Mouse (Mus musculus): ENCODE results near the gene Grap.

The Grap gene

DNA sequence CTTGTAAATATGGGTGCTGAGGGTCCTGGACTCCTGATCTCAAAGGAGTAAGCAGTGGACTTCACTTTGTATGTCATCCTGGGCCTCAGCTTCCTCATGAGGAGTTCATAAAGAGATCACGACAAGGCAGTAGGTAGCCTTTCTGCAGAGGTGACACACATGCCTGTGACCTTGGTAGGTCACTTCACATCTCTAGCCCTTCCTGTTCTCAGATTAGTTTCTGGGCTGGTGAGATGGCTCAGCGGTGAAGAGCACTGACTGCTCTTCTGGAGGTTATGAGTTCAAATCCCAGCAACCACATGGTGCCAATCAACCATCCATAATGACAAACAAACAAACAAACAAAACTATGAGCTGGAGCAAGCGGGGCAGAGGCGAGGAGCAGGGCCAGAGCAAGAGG is 24.6 kb downstream of the Grap start:
- in situ Hi-C loops (cut with MboI, MseI): no loop called here

DNA sequence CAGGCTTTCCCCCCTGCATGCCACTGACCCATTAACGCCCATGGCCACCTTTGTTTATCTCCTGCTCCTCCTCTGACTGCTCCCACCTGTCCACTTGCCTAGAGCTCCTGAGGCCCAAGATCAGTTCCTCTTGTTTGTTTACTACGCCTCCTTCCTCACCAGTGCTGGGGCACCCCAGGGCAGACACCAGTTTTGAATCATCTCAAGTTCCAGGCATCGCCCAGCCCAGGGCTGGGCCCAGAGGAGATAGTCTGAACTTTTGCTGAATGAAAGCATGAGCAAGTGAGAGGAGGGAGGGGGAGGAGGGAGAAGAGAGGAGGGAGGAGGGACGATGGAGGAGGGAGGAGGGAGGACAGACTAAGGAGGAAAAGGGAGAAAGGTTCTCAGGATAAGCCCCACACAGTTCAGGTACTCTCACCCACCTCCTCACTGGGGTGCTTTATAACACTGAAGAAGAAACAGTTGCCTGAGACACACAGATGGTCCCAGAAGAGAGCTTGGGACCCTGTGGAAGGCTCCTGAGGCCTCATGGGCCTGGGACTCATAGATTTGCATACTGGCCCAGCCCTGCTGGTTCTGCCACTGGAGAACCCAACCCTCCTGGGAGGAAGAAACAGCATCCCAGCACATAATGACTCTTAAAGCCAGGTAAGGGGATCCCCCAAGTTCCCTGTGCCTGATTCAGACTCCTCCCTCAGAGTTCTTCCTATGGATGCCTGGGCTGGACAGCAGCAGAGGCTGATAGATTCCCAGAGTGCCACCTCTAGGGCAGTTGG is 26.2 kb downstream of the Grap start:
- in situ Hi-C loops (cut with MboI, MseI): no loop called here

DNA sequence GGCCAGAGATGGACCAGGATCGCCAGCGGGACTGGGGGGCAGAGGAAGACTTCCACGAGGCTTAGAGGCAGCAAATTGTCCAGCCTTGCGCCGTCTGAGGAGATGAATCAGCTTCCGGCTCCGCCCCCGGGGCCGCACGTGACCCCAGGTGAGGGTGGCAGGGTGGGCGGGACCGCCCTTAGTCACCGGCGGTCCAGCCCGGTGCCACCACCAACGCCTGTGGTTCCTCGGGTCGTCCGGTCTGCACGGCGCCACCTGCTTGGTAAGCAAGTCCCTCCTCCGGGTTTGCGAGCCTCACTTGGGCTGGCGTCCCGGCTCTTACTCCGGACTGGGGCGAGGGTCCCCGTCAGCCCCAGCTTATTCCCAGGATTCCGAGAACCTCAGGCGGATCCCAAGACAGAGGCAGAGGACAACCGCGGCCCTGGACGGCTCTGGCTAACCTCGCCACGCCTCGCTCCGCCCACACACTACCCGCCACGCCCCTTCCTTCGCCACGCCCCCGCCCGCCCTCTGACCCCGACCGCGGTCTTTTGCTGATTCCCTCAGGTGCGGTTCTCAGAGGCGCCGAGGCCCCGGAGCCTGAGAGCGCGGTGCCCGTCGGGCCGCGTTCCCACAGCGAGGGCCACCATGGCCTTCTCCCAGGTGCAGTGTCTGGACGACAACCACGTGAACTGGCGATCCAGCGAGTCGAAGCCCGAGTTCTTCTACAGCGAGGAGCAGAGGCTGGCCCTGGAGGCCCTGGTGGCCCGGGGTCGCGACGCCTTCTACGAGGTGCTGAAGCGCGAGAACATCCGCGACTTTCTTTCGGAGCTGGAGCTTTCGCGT is 31.1 kb downstream of the Grap start, which contains the start of gene Fam83g:
Gene Fam83g, plus strand, starts transcription at position 185 of the 825 bp plus-strand sequence.
- in situ Hi-C loops (cut with MboI, MseI): no loop called here

DNA sequence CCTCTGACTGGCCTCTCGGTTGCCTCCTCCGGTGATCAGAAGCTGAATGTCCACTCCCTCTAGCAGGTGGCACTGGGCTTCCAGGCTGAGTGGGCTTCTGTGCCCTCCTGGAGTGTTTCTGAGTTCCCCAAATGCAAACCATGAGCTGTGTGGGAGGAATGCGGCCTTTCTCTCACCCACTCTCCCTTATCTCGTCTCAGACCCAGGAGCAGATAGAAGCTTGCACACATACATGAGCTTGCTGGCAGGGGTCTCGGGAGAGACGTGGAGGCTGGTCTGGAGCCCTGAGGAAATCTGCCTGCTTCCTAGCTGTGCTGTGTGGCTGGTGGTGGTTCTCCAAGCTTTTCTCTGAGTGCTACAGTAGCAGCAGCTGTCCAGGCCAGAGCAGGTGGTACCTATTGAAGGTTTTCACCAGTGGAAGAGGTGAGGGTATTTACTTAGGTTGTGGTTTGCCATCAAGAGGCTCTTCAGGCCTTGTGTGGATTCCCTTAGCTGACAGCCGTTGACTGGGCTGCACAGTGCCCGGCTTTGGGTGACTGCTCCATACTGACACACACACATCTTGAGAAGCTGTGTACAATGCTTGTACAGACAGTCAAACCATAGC is 32.2 kb downstream of the Grap start:
- in situ Hi-C loops (cut with MboI, MseI): no loop called here

DNA sequence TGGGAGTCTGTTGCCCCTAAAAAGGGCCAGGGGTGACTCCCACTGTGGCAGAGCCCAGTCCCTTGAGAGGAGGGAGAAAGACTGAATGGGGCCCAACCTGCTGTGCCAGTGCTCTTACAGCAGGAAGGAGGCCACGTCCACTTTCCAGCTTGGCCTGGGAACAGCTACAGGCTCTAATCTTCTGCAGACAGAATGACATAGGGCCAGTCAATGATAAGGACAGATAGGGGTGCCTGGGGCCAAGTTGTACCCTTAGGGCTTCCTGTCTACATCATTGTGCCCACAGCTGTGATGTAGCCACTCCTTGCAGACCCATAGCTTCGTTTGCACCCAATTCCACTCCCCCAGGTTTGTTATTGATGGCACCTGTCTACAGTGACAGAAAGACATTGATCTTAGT is 33.1 kb downstream of the Grap start:
- in situ Hi-C loops (cut with MboI, MseI): no loop called here

DNA sequence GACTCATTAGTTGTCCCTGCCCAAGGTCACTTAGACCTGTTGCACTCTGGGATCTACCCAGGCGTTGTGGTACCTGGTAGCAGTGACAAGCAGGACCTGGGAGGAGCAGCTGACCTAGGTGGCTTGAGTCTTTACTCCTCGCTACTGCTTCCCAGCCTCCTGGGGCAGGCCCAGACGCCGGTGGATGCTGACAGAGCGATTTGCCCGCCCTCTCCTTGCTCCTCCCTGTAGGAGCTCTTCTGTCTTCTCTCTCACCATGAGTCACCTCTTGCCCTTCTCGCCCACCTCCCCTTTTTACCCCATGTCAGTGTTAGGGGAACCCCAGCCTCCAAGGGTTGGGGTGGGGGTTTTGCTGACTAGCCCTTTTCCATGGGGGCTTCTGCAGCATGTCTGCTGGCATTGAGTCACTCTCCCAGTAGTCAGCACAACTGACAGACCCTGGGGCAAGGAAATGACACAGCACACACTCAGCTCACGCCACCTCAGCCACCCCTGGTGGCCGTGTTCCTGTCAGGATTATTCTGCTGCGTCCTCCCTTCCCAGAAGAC is 33.9 kb downstream of the Grap start:
- in situ Hi-C loops (cut with MboI, MseI): no loop called here

DNA sequence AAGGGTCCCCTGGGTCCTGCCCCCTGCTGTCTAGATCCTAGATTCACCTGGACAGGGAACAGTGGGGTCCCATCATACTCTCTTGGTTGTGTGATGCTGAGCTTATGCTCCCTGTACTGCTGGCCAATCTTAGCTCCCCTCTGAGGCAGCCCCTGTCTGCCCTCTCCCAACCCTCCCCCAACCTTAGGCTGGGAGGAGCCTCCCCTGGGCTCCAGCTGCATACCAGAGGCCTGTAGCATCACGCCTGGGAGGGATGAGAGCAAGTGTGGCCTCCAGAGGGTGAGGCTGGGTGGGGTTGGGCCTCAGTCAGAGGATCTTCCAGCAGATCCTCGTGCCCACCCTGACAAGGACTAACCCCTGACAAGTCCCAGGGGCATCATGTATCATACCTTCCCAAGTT is 34.5 kb downstream of the Grap start:
- in situ Hi-C loops (cut with MboI, MseI): no loop called here

DNA sequence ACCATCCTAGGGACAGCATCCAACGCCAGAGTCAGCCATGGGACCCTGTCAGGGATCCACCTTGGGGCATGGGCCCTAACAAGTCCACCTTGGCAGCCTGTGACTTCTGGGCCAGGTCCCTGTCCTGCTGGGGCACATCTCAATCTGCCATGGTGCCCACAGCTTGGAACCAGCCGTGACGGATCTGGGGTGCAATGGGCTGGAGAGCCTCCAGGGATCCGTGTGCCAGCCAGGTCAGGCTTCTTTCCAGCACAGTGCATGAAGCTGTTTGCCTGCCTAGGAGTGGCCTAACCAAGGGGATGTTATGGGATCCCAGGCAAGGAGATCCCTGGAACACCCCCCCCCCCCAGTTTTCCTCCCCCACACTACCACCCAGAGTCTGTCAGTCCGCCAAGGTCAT is 39.9 kb downstream of the Grap start:
- in situ Hi-C loops (cut with MboI, MseI): no loop called here

DNA sequence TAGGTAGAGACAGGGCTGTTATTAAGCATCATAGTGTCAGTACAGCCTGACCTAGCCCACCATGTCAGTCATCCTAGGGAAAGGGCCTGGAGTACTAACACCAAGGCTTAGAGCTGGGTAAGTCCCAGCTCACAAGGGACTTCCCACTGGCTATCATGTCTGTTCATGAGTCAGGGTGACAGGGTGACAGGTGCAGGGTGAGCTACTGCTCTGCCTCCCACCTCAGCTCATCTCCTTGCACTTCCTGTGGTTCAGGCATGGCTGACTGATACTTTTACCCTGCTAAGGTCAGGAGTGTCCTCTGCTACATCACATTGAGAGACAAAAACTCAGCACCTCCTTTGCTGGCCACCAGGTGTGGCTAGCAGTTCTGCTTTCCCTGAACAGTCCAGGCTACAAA is 45.8 kb downstream of the Grap start:
- in situ Hi-C loops (cut with MboI, MseI): no loop called here

DNA sequence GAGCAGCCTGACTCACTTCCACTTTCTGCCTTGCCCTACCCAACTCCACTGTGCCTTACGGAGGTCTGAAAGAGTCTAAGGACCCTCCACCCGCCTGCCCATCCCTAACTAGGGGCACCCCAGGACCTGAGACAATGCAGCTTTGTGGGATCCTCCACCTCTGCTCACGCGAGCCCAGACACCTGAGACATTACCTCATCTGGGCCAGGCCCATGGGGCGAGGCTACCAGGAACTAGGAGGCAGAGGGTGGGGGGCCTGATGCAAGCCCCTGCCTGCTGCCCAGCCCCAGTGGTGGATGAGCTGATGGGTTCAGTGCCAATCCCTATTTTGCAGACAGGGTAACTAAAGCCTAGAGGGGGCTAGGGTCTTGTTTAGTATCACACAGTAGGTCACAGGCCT is 46.4 kb downstream of the Grap start:
- in situ Hi-C loops (cut with MboI, MseI): no loop called here

DNA sequence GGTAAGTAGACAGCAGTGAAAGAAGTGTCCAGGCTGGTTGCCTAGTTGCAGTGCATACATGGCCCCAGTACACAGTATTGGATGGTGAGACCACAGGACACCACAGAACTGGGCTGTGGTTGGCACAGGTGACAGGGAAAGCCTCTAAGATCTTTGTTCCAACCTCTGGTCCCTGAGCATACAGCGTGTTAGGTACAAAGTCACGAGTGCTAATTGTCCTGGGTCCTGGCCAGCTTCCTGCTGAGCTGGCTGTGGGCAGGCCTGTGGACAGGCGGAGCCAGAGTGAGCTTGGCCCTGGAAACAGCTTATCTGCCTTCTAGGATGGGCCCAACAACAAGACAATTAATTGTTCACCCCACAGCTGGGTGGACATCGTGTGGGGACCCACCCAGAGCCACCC is 46.9 kb downstream of the Grap start:
- in situ Hi-C loops (cut with MboI, MseI): no loop called here

DNA sequence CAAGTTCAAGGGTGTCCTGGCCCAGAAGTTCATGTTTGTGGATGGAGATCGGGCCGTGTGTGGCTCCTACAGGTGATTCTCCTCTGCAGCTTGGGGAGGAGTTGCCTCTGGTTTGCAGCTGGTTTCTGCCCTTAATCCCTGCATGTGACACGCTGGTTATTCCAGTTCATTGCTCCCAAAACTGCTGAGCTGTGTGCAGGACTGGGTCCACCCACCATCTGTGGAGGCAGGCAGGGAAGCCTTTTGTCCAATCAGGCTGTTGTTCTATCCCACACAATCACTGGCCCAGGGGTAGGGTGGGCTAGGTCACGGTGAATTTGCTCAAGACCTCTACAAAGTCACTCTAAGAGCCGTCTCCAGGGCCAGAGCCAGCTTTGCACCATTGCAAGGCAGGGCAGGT is 48.6 kb downstream of the Grap start:
- in situ Hi-C loops (cut with MboI, MseI): no loop called here

DNA sequence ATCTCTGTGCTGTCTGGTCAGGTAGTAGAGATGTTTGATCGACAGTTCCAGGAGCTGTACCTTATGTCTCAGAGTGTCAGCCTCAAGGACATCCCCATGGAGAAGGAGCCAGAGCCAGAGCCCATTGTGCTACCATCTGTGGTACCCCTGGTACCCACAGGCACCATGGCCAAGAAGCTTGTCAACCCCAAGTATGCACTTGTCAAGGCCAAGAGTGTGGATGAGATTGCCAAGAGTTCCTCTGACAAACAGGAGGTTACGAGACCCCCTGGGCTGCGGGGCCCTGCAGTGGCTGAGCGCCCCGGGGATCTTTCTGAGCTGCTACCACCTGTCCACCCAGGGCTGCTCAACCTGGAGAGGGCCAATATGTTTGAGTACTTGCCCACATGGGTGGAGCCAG is 49.4 kb downstream of the Grap start:
- in situ Hi-C loops (cut with MboI, MseI): no loop called here

DNA sequence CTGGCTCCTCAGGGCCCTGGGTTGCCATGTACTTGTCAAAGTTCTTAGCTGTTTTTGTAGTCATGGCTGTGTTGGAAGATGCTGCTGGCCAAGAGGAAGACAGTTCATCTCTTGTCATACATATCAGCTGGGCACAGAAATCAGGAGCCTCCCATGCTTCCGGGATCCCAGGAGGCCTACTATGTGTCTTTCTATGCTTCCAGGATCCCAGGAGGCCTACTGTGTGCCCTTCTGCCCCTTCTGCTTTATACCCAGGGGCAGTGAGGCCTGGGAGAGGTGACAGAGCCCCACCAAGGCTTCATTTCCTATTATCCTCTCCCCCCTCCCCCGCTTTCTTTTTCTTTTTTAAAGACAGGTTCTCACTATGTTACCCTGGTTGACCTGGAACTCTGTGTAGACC is 52.5 kb downstream of the Grap start:
- in situ Hi-C loops (cut with MboI, MseI): no loop called here

DNA sequence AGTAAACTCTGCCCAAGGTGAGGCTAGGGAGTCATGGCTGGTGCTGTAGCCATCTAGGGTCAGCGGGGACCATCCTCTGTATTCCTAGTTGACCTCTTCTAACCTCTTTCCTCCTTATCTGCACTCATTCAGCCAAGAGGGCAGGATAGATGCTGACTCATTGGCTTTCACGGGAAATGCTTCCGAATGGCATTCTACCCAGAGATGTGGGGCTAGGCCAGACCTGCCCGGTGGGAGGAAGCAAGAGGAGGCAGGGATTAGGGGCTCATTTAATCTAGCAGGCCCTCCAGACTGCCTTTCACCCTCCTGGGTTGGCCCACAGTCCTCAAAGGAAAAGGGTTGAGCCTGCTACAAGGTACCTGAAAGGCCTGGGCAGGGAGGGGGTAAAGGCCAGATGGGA is 53.2 kb downstream of the Grap start:
- in situ Hi-C loops (cut with MboI, MseI): no loop called here

DNA sequence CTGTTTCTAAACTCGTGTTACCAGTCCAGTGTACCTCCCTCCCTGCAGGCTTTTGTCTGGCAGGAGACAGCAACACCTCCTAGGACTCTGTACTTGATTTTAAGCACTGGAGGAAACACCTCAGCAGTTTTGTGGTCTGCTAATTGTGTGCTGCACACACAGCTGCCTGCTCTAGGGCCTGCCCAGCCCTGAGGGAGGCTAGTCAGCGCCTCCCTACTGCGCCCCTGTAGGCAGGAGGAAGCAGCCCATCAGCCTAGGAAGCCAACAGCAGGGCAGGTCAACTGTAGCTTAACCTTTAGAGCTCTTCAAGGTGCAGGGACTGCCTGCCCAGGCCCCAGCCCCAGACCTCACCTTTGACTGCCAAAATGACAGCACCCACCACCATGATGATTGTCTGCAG is 55.9 kb downstream of the Grap start:
- in situ Hi-C loops (cut with MboI, MseI): no loop called here

DNA sequence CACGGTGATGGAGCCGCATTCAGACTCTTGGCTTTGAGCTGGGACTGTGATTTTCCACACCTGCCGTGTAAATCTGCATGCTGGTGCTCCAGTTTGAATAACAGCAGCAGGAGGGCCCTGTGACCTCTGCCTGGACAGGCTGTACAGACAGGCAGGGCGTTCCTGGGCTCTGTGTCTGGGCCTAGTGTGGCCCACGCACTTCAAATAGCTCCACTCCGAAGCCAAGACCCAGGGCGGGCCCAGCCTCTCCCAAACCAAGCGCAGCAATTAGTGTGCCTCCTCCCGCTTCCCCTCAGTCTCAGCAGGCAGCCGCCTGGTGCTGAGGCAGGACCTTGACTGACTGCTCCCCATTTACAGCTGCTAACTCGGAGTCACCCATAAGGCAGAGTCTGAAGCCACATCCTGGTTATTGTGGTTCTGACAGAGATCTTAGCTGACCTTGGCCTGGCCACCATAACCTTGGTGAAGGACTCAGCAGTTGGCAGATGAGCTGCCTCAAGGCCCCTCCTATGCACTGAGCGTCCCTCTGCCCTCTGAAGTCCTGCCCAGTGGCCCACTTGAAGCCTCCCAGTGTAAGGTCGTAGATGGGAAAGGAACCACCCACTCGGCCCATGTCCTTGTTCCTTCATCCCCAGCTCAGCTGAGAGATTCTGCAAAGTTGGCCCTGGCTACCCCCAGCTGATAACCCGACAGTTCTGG is 60.2 kb downstream of the Grap start:
- in situ Hi-C loops (cut with MboI, MseI): no loop called here

DNA sequence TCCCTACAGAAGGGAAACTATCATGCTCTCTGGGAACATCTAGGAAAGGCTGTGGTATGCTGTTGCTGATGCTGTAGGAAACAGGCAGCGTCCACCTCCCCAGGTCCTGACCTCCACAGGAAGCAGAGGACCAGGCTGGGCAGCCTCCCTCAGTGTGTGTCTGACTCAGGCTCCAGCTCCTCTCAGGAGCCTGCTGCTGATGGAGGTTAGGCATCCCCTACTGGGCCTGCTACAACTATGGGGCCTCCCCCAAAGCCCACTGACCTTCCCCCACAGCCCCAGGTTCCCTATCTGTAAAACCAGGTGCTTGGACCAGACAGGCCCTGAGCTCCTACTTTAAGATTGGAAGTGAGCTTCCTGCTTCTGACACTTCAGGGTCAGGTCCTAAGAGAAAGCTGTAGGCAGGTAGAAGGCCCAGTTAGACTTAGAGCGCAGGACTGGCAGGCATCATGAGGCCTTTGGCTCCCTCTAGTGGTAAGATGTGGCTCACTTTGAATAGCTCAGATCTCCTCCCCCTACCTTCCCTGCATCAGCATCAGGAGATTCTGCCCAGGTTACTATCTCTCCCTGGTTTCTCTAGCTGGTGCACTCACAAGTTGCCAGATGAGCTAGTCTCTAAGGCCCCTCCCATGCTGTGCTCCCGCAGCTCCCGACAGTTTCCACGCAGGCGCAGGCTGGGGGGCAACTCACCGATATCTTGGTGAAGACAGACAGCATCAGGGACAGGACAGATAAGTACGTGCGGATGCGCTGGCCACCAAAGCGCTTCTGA is 61.5 kb downstream of the Grap start:
- in situ Hi-C loops (cut with MboI, MseI): loop anchor here (5.0 kb wide), 2 partner anchors 87 to 302 kb away; no protein-coding TSS in a partner anchor

DNA sequence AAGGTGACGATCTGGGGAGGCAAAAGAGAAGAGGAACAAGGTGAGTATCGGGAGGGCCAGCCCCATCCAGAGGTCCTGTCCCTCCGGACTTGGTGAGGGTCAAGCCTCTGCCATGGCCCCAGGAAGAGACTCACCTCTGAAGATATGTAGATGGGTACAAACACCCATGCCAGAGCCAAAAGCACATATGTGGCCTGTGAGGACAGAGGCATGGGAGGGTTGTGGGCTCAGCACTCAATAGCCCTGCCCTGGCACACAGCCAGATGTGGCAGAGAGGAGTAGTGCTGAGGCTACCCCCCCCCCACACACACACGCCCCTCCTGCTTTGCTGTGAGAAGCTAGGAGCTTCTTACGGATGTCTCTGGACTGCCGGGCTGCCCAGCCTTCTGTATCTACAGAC is 62.1 kb downstream of the Grap start:
- in situ Hi-C loops (cut with MboI, MseI): loop anchor here (5.0 kb wide), 2 partner anchors 88 to 303 kb away; no protein-coding TSS in a partner anchor

DNA sequence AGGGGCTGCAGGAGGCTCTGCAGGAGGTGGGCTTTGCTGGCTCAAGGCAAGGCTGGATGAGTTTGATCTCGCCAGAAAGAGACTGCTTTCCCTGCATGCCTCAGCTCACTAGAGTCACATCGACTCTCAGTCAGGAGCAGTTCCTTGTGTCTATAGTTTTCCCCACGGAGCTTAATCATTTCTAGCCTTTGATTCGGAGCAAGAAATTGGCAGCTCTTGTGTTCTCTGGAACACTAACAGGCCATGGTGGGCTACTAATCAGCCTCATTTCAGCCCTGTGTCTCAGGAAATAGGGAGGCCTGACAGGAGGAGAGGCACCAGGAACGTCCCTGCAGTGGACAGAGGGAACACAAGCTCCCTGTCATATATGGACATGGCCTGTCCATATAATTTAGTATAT is 64.9 kb downstream of the Grap start:
- in situ Hi-C loops (cut with MboI, MseI): loop anchor here (5.0 kb wide), 2 partner anchors 91 to 306 kb away; no protein-coding TSS in a partner anchor

DNA sequence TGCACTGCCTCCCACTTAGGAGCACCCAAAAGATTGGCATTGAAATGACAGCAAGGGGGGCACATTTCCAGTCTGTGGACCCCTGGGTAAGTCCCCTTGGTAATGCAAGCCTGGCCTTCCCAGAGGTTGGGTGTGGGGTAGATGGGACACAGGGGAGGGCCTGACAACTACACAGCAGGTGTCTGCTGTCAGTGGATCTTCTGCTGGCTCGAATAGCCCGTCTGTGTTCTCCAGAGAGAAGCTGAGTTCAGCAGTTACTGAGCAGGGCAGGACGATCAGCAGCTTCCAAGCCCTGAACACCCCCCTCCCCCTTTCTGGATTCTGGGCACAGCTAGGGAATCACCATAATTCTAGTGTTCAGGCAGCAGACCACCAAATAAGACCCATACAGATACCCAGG is 66.3 kb downstream of the Grap start:
- in situ Hi-C loops (cut with MboI, MseI): loop anchor here (5.0 kb wide), 2 partner anchors 92 to 307 kb away; no protein-coding TSS in a partner anchor

Data from regulatory T cell (primary cell).